Mouse (Mus musculus) stomach, postnatal 0 days (tissue): ENCODE results near the gene Tmem239. TPM values are rescaled to one million over a fixed set of nuclear protein-coding genes. Genes with fewer than 3 reads are reported as not detected.
A peak's percentile ranks its signal among the peaks of the same experiment; 100 is the strongest.
"Not testable (repeated sequence)": the region's sequence is repeated elsewhere in the genome, so short reads cannot be mapped to it uniquely, and the experiment has no call there.

Source experiments
- ATAC-seq: fragments of 200-750 bp; cut with Nextera tagmentation; 2 replicates; pipeline ENCODE4 v1.8.0; 2017; ENCODE audit not compliant: low FRiP score, low TSS enrichment
- DNase-seq: peaks from one replicate; pipeline ENCODE4 v3.0.0-alpha.2; 2016; ENCODE audit warnings: low spot score
- H3K27ac ChIP-seq: fragments of 300-500 bp; sonication (generic); replicated peaks from 2 replicates; pipeline ENCODE4 v1.5.1; 2014; ENCODE audit warnings: mild to moderate bottlenecking, control low read depth
- H3K27me3 ChIP-seq: fragments of 300-500 bp; sonication (generic); 2 replicates; pipeline ENCODE4 v1.6.1; 2014; ENCODE audit warnings: low read length; ENCODE audit not compliant: control insufficient read depth, insufficient read depth
- H3K36me3 ChIP-seq: fragments of 300-500 bp; sonication (generic); 2 replicates; pipeline ENCODE4 v1.6.1; 2014; ENCODE audit warnings: low read length, mixed read lengths; ENCODE audit not compliant: control insufficient read depth, insufficient read depth
- H3K4me1 ChIP-seq: fragments of 300-500 bp; sonication (generic); replicated peaks from 2 replicates; pipeline ENCODE4 v1.6.1; 2014; ENCODE audit warnings: antibody characterized with exemption; ENCODE audit not compliant: control insufficient read depth, insufficient read depth
- H3K4me2 ChIP-seq: fragments of 300-500 bp; sonication (generic); replicated peaks from 2 replicates; pipeline ENCODE4 v1.6.1; 2014; ENCODE audit warnings: low read depth, mild to moderate bottlenecking, control low read depth, moderate library complexity
- H3K4me3 ChIP-seq: fragments of 300-500 bp; sonication (generic); 2 replicates; pipeline ENCODE4 v1.5.1; 2014; ENCODE audit warnings: low read depth, low read length, control low read depth
- H3K9ac ChIP-seq: fragments of 300-500 bp; sonication (generic); 2 replicates; pipeline ENCODE4 v1.6.1; 2014; ENCODE audit warnings: mild to moderate bottlenecking, low read length, control low read depth, mixed read lengths
- H3K9me3 ChIP-seq: fragments of 300-500 bp; sonication (generic); 2 replicates; pipeline ENCODE4 v1.6.1; 2016; ENCODE audit warnings: low read length; ENCODE audit not compliant: control insufficient read depth
- CTCF ChIP-seq: IDR thresholded peaks from 2 replicates; pipeline ENCODE4 v1.5.1; 2016; ENCODE audit warnings: antibody characterized with exemption, low read depth, mild to moderate bottlenecking, moderate library complexity
- EP300 ChIP-seq: optimal IDR thresholded peaks from 2 replicates; pipeline ENCODE3; 2016; ENCODE audit warnings: antibody characterized with exemption
- WGBS: fragments of 180-500 bp; shearing (Covaris S2); extraction: QIAGEN DNeasy Blood & Tissue Kit; methylation state at CpG from one replicate; pipeline ENCODE4 v1.1.7; 2014; 5-methylcytosine and 5-hydroxymethylcytosine counted together
- polyA plus RNA-seq: library from polyadenylated mRNA; unstranded; fragments of >200 nt; fragmentation: Nextera tagmentation; extraction: Ambion mirVana; gene quantifications from 2 replicates; pipeline ENCODE4 v1.2.1, GENCODE M21; 2015

The Tmem239 gene
- not detected in 2 replicates for polyA plus RNA-seq

DNA sequence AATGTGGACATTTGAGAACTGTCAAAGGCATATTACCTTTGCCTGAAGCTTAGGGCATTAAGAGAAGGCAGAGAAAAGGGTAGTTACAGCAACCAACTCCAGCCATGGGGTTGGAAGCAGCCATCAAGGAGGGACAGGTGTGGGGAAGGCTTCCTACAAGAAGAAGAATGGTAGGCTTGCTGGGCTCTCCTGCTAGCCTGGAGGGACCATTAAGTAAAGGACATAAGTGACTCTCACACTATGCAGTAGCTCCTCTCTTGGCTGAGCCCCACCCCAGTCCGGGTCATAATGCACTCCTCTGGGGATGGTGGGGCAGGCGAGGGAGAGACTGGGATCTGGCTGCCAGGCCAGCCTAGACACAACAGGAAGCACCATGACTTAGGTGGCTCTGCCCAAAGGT, at the start of gene Tmem239:
Tmem239 (plus strand) TSS at position 301 of the 400 bp plus-strand sequence.
- Histone ChIP-seq H3K9ac (no peak within 1 kb of the TSS), H3K4me3 (no peak within 1 kb of the TSS), H3K4me2 (no peak within 1 kb of the TSS), H3K36me3 (no peaks in the 10 kb centered on the region), H3K27ac (no peak within 1 kb of the TSS), H3K4me1 (no peaks in the 10 kb centered on the region), H3K9me3 (no peaks in the 10 kb centered on the region), H3K27me3 (no peaks in the 10 kb centered on the region)
- 75% methylated on average over 2 of the region's 2 CpGs for WGBS
- ATAC-seq (no peak), DNase-seq (no peak)
- TF ChIP-seq CTCF (no peak), EP300 (no peak)

- no peak overlapping the region for H3K4me3 ChIP-seq
Observed at GRCm38 (mm10) chr2:130357551-130357950, 48.7 kb upstream of the Tmem239 start.

DNA sequence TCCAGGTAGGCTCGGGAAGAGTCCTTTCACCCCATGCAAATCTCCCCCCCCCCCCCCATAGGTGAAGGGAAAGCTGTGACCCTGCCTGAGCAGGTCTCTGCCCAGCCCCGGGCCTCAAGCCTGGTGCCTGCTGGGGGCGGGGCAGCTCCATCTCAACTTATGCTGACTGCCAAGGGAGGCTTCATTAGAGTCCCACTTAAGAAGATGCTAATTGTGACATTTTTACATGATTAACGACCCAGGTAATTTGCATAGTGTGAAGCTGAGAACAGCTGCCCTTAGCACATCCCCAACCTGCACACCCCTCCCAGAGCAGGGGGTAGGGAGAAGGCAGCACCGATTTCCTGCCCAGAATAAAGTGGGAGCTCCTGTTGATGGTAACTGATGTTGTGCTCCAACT, 47.4 kb upstream of the Tmem239 start:
- Histone ChIP-seq H3K36me3 (no peaks in the 10 kb centered on the region), H3K9ac (no peak overlapping the region), H3K4me1 (no peaks in the 10 kb centered on the region), H3K4me2 (no peak overlapping the region), H3K4me3 (no peak overlapping the region), H3K27me3 (no peaks in the 10 kb centered on the region; the same call in 1 of the 2 replicates), H3K9me3 (no peaks in the 10 kb centered on the region), H3K27ac (no peak overlapping the region)
- ATAC-seq (no peak), DNase-seq (no peak)
- TF ChIP-seq EP300 (no peak), CTCF (no peak)
- WGBS: 16% methylated on average over 5 of the region's 5 CpGs

More at GRCm38 (mm10) chr2:130357551-130357950, 48.7 kb upstream of the Tmem239 start:
- no peaks in the 10 kb centered on the region for H3K4me1 ChIP-seq
- no peaks in the 10 kb centered on the region for H3K36me3 ChIP-seq
- H3K27ac ChIP-seq: no peak overlapping the region
- DNase-seq (no peak), ATAC-seq (no peak)
- 92% methylated on average over 5 of the region's 5 CpGs for WGBS
- no peaks in the 10 kb centered on the region for H3K9me3 ChIP-seq
- no peaks in the 10 kb centered on the region; the same call in 1 of the 2 replicates for H3K27me3 ChIP-seq
- H3K4me2 ChIP-seq: no peak overlapping the region
- H3K9ac ChIP-seq: no peak overlapping the region
- no peak for TF ChIP-seq CTCF
- TF ChIP-seq EP300: no peak

- H3K27me3 ChIP-seq: no peaks in the 10 kb centered on the region; the same call in 1 of the 2 replicates
- 10% methylated on average over 14 of the region's 14 CpGs for WGBS
Observed at GRCm38 (mm10) chr2:130362511-130363026, 43.7 kb upstream of the Tmem239 start.

DNA sequence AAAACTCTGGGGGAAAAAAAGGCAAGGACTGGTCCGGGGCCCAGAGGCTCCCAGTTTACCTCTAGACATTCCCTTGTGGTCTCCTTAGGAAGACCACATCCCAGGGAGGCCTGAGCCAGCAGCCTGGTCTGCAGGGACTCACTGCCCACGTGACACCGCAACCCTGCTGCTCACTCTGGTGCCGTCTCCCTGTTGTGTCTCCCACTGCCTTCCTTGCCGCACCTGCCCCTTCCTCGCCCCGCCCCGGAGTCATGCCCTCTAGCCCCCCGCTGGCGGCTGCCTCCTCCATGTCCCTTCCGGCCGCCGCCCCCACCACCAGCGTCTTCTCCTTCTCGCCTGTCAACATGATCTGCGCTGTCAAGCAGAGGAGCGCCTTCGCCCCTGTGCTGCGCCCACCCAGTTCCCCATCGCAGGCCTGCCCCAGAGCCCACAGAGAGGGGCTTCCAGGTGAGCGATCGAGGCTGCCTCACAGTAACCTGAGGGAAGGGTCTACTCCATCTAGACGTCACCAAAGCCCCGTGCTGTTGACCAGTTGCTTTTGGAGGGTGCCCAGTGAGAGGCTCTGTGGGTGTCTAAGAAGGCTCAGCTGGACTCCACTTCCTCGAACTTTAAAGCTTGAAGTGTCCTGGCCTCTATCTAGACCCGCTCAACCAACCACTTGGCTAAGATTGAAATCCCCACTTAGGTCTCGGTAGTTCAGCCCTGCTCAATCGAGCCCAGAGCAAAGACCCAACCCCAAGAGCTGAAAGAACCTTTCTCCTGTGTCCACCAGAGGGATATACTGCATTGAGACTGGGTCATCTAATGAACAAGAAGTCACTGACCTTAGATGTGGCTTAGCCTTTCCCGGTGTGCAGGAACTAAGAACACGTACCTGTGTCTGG, 40.8 kb upstream of the Tmem239 start:
- Histone ChIP-seq H3K4me1 (no peaks in the 10 kb centered on the region), H3K9ac (0 out of 2 replicates have a peak overlapping the region, but pooled peaks have one; percentile 4), H3K9me3 (no peaks in the 10 kb centered on the region), H3K4me3 (peak overlapping the region; percentile 4; the same call in 1 of the 2 replicates), H3K36me3 (no peaks in the 10 kb centered on the region), H3K4me2 (peak overlapping the region; percentile 35), H3K27ac (no peak overlapping the region), H3K27me3 (no peaks in the 10 kb centered on the region; the same call in 1 of the 2 replicates)
- WGBS: 20% methylated on average over 28 of the region's 30 CpGs
- TF ChIP-seq CTCF: peak; percentile 41
- TF ChIP-seq EP300: no peak
- ATAC-seq (no peak), DNase-seq (no peak)

More at GRCm38 (mm10) chr2:130362511-130363026, 43.7 kb upstream of the Tmem239 start:
- Histone ChIP-seq H3K4me2 (no peak overlapping the region), H3K9me3 (no peaks in the 10 kb centered on the region), H3K4me1 (no peaks in the 10 kb centered on the region), H3K4me3 (no peak overlapping the region), H3K9ac (no peak overlapping the region), H3K36me3 (no peaks in the 10 kb centered on the region), H3K27ac (no peak overlapping the region)
- TF ChIP-seq CTCF (peak; percentile 85), EP300 (no peak)
- DNase-seq: peak; percentile 72
- no peak; the same call in 1 of the 2 replicates for ATAC-seq

GRCm38 (mm10) chr2:130367386-130367785, 38.9 kb upstream of the Tmem239 start:
- H3K27ac ChIP-seq: no peak overlapping the region
- 44% methylated on average over 4 of the region's 4 CpGs for WGBS
- H3K4me1 ChIP-seq: no peaks in the 10 kb centered on the region
- TF ChIP-seq EP300: no peak
- no peak for TF ChIP-seq CTCF
- H3K4me3 ChIP-seq: no peak overlapping the region
- DNase-seq: no peak
- no peaks in the 10 kb centered on the region for H3K36me3 ChIP-seq
- H3K9me3 ChIP-seq: no peaks in the 10 kb centered on the region
- H3K9ac ChIP-seq: no peak overlapping the region
- no peaks in the 10 kb centered on the region for H3K27me3 ChIP-seq
- ATAC-seq: no peak
- H3K4me2 ChIP-seq: no peak overlapping the region

GRCm38 (mm10) chr2:130373026-130373425, 33.3 kb upstream of the Tmem239 start:
- not testable (repeated sequence) for H3K27ac ChIP-seq, H3K4me2 ChIP-seq, ATAC-seq, H3K9me3 ChIP-seq, DNase-seq, H3K27me3 ChIP-seq, H3K4me1 ChIP-seq, H3K36me3 ChIP-seq, H3K4me3 ChIP-seq, H3K9ac ChIP-seq
- 26% methylated on average over 1 of the region's 1 CpGs for WGBS
